Mouse (Mus musculus) heart, embryonic 11.5 days (tissue): ENCODE results near the gene Igsf11. TPM values are rescaled to one million over a fixed set of nuclear protein-coding genes. Genes with fewer than 3 reads are reported as not detected.

Experiments
- ATAC-seq: fragments of 200-750 bp; cut with Nextera tagmentation; replicated peaks from 2 replicates; pipeline ENCODE4 v1.8.0; 2017; ENCODE audit warnings: moderate library complexity; ENCODE audit not compliant: insufficient number of reproducible peaks, low FRiP score, low TSS enrichment
- H3K27ac ChIP-seq: fragments of 300-500 bp; sonication (generic); 2 replicates; pipeline ENCODE4 v1.5.1; 2014; ENCODE audit warnings: mild to moderate bottlenecking, low read depth, low read length
- H3K27me3 ChIP-seq: fragments of 300-500 bp; sonication (generic); 2 replicates; pipeline ENCODE4 v1.6.1; 2014; ENCODE audit warnings: mild to moderate bottlenecking, low read length, mixed read lengths; ENCODE audit not compliant: control insufficient read depth, insufficient read depth
- H3K36me3 ChIP-seq: fragments of 300-500 bp; sonication (generic); 2 replicates; pipeline ENCODE4 v1.6.1; 2014; ENCODE audit warnings: mild to moderate bottlenecking, low read length, moderate library complexity, mixed read lengths; ENCODE audit not compliant: control insufficient read depth, insufficient read depth
- H3K4me1 ChIP-seq: fragments of 300-500 bp; sonication (generic); 2 replicates; pipeline ENCODE4 v1.6.1; 2014; ENCODE audit warnings: low read length; ENCODE audit not compliant: control insufficient read depth, insufficient read depth
- H3K4me2 ChIP-seq: fragments of 300-500 bp; sonication (generic); 2 replicates; pipeline ENCODE4 v1.6.1; 2014; ENCODE audit warnings: mild to moderate bottlenecking, moderate library complexity
- H3K4me3 ChIP-seq: fragments of 300-500 bp; sonication (generic); 2 replicates; pipeline ENCODE4 v1.5.1; 2014; ENCODE audit warnings: low read depth, low read length
- H3K9ac ChIP-seq: fragments of 300-500 bp; sonication (generic); 2 replicates; pipeline ENCODE4 v1.6.1; 2014; ENCODE audit warnings: mild to moderate bottlenecking, low read depth, low read length, moderate library complexity
- H3K9me3 ChIP-seq: fragments of 300-500 bp; sonication (generic); replicated peaks from 2 replicates; pipeline ENCODE4 v1.6.1; 2016; ENCODE audit warnings: low read length; ENCODE audit not compliant: control insufficient read depth
- WGBS: fragments of 180-500 bp; shearing (Covaris S2); extraction: QIAGEN DNeasy Blood & Tissue Kit; methylation state at CpG from one replicate; pipeline ENCODE4 v1.1.7; 2014; ENCODE audit not compliant: insufficient replicate concordance; 5-methylcytosine and 5-hydroxymethylcytosine counted together
- polyA plus RNA-seq: library from polyadenylated mRNA; unstranded; fragments of >200 nt; fragmentation: Nextera tagmentation; extraction: Ambion mirVana; gene quantifications from 2 replicates; pipeline ENCODE4 v1.2.1, GENCODE M21; 2014

Igsf11 gene
- 0.23 and 0.49 TPM in 2 replicates for polyA plus RNA-seq

- no peaks in the 10 kb centered on the region for H3K27me3 ChIP-seq
- H3K4me3 ChIP-seq: no peak within 1 kb of the TSS
- H3K36me3 ChIP-seq: no peaks in the 10 kb centered on the region
- no peak within 1 kb of the TSS for H3K27ac ChIP-seq
- H3K9ac ChIP-seq: no peak within 1 kb of the TSS
- H3K4me2 ChIP-seq: no peak within 1 kb of the TSS
- WGBS: 76% methylated on average over 7 of the region's 7 CpGs
- no peak for ATAC-seq
- no peaks in the 10 kb centered on the region for H3K4me1 ChIP-seq
- H3K9me3 ChIP-seq: no peaks in the 10 kb centered on the region
Observed at GRCm38 (mm10) chr16:38892371-38892770, at the start of gene Igsf11. Gene Igsf11 (plus strand): TSS chr16:38892671.

- Histone ChIP-seq H3K27ac (no peak overlapping the region), H3K9me3 (no peaks in the 10 kb centered on the region), H3K9ac (no peak overlapping the region), H3K27me3 (no peaks in the 10 kb centered on the region), H3K4me3 (no peak overlapping the region), H3K36me3 (no peaks in the 10 kb centered on the region), H3K4me2 (0 out of 2 replicates have a peak overlapping the region, but pooled peaks have one; percentile 31), H3K4me1 (no peaks in the 10 kb centered on the region)
- ATAC-seq: no peak
- WGBS: 28% methylated on average over 8 of the region's 8 CpGs
Observed at GRCm38 (mm10) chr16:38858120-38858749, 34.2 kb upstream of the Igsf11 start.

- H3K9me3 ChIP-seq: no peaks in the 10 kb centered on the region
Observed at GRCm38 (mm10) chr16:38860548-38860947, 31.9 kb upstream of the Igsf11 start.

GRCm38 (mm10) chr16:38864358-38864757 lies 28.1 kb upstream of the Igsf11 start:
- Histone ChIP-seq H3K9ac (no peak overlapping the region), H3K4me1 (no peaks in the 10 kb centered on the region), H3K27me3 (no peaks in the 10 kb centered on the region), H3K27ac (no peak overlapping the region), H3K36me3 (no peaks in the 10 kb centered on the region), H3K4me2 (no peak overlapping the region), H3K4me3 (no peak overlapping the region), H3K9me3 (no peaks in the 10 kb centered on the region)
- ATAC-seq: no peak
- WGBS: 72% methylated on average over 5 of the region's 5 CpGs

More at GRCm38 (mm10) chr16:38860548-38860947, 31.9 kb upstream of the Igsf11 start:
- Histone ChIP-seq H3K36me3 (no peaks in the 10 kb centered on the region), H3K27me3 (no peaks in the 10 kb centered on the region), H3K27ac (no peak overlapping the region), H3K4me1 (no peaks in the 10 kb centered on the region), H3K9ac (no peak overlapping the region), H3K4me3 (no peak overlapping the region), H3K4me2 (no peak overlapping the region)
- 76% methylated on average over 6 of the region's 6 CpGs for WGBS
- no peak for ATAC-seq

- Histone ChIP-seq H3K9ac (no peak overlapping the region), H3K4me1 (no peaks in the 10 kb centered on the region), H3K4me2 (no peak overlapping the region), H3K4me3 (no peak overlapping the region), H3K36me3 (no peaks in the 10 kb centered on the region), H3K27ac (no peak overlapping the region), H3K9me3 (no peaks in the 10 kb centered on the region), H3K27me3 (no peaks in the 10 kb centered on the region)
- ATAC-seq: no peak
- 85% methylated on average over 4 of the region's 4 CpGs for WGBS
Observed at GRCm38 (mm10) chr16:38873231-38873630, 19.2 kb upstream of the Igsf11 start.

GRCm38 (mm10) chr16:38874481-38874880 lies 18.0 kb upstream of the Igsf11 start:
- Histone ChIP-seq H3K27ac (no peak overlapping the region), H3K4me2 (no peak overlapping the region), H3K4me1 (no peaks in the 10 kb centered on the region), H3K4me3 (no peak overlapping the region), H3K36me3 (no peaks in the 10 kb centered on the region), H3K27me3 (no peaks in the 10 kb centered on the region), H3K9me3 (no peaks in the 10 kb centered on the region), H3K9ac (no peak overlapping the region)
- ATAC-seq: no peak
- 30% methylated on average over 4 of the region's 4 CpGs for WGBS

- Histone ChIP-seq H3K9ac (no peak overlapping the region), H3K4me1 (no peaks in the 10 kb centered on the region), H3K36me3 (no peaks in the 10 kb centered on the region), H3K4me2 (no peak overlapping the region), H3K27ac (no peak overlapping the region), H3K27me3 (peaks cover 9% of the 10 kb centered on the region), H3K9me3 (no peaks in the 10 kb centered on the region), H3K4me3 (no peak overlapping the region)
- 33% methylated on average over 8 of the region's 8 CpGs for WGBS
- no peak for ATAC-seq
Observed at GRCm38 (mm10) chr16:38898816-38899425, 6.5 kb downstream of the Igsf11 start.

GRCm38 (mm10) chr16:38900024-38900423 lies 7.6 kb downstream of the Igsf11 start:
- Histone ChIP-seq H3K9me3 (no peaks in the 10 kb centered on the region), H3K27me3 (peaks cover 14% of the 10 kb centered on the region), H3K9ac (no peak overlapping the region), H3K4me1 (no peaks in the 10 kb centered on the region), H3K27ac (no peak overlapping the region), H3K4me3 (no peak overlapping the region), H3K36me3 (no peaks in the 10 kb centered on the region), H3K4me2 (no peak overlapping the region)
- WGBS: 81% methylated on average over 1 of the region's 1 CpGs
- no peak for ATAC-seq
